Mouse (Mus musculus) layer of hippocampus, postnatal 10 days (tissue): ENCODE measurements around the gene Sectm1b. TPM values are rescaled to one million over a fixed set of nuclear protein-coding genes. Genes with fewer than 3 reads are reported as not detected.

ENCODE experiments used
- DNase-seq, 2 experiments: peaks; one replicate each; pipeline ENCODE4 v3.0.0; 2021; ENCODE audit warnings: low spot score in 2 of 2
- total RNA-seq, 2 experiments: library from RNA; stranded (reverse); gene quantifications; 2 replicates each; pipeline ENCODE4 v1.2.3; 2021

Sectm1b gene
- total RNA-seq, 2 experiments from 2014 or later, result not detected

- DNase-seq, result no peak
Observed at GRCm38 (mm10) chr11:121033118-121033517, 30.3 kb downstream of the Sectm1b start.

- DNase-seq, result no peak
Observed at GRCm38 (mm10) chr11:121027259-121027658, 36.1 kb downstream of the Sectm1b start.

- no peak for DNase-seq
Observed at GRCm38 (mm10) chr11:121024163-121024562, 39.2 kb downstream of the Sectm1b start.

GRCm38 (mm10) chr11:121019501-121019900, 43.9 kb downstream of the Sectm1b start:
- DNase-seq, result no peak

GRCm38 (mm10) chr11:121017703-121018102, 45.7 kb downstream of the Sectm1b start:
- peak; percentile 66 to 77 for DNase-seq

- no peak for DNase-seq
Observed at GRCm38 (mm10) chr11:121015472-121015871, 47.9 kb downstream of the Sectm1b start.

GRCm38 (mm10) chr11:121014896-121015300, 48.5 kb downstream of the Sectm1b start:
- DNase-seq, result peak in 1 of 2 experiments; percentile 17

- peak in 1 of 2 experiments; percentile 24 for DNase-seq
Observed at GRCm38 (mm10) chr11:121013656-121014055, 49.7 kb downstream of the Sectm1b start.

GRCm38 (mm10) chr11:121010044-121010755, 53.2 kb downstream of the Sectm1b start:
- no peak for DNase-seq

GRCm38 (mm10) chr11:121006184-121006583, 57.2 kb downstream of the Sectm1b start:
- no peak for DNase-seq

GRCm38 (mm10) chr11:121004281-121004680, 59.1 kb downstream of the Sectm1b start:
- DNase-seq, result no peak

Other genes starting within 250 kb of the Sectm1b start
- 100 to 1,000 TPM; 286 to 320 TPM for gene Fasn, start 239.0 kb downstream of the Sectm1b start, total RNA-seq
- gene Ccdc57, start 130.7 kb downstream of the Sectm1b start, total RNA-seq, result 1 to 10 TPM; 7.3 to 7.4 TPM
- 1 to 10 TPM; 2.9 to 4.1 TPM for gene Slc16a3, start 115.1 kb downstream of the Sectm1b start, total RNA-seq
- 100 to 1,000 TPM; 115 TPM for gene Csnk1d, start 72.2 kb downstream of the Sectm1b start, total RNA-seq
- gene Cd7, start 24.2 kb downstream of the Sectm1b start, total RNA-seq, result not detected
- not detected for gene Sectm1a, start 17.7 kb upstream of the Sectm1b start, total RNA-seq
- not detected for gene Tex19.2, start 55.1 kb upstream of the Sectm1b start, total RNA-seq
- not detected for gene Tex19.1, start 82.6 kb upstream of the Sectm1b start, total RNA-seq
- under 1 TPM; 0.41 to 0.45 TPM for gene Uts2r, start 96.7 kb upstream of the Sectm1b start, total RNA-seq
- 10 to 100 TPM; 38.7 to 41.1 TPM for gene Hexdc, start 140.9 kb upstream of the Sectm1b start, total RNA-seq
- gene Ogfod3, start 141.1 kb upstream of the Sectm1b start, total RNA-seq, result 1 to 10 TPM; 7.4 to 9.5 TPM
- 10 to 100 TPM; 30.6 to 31.7 TPM for gene Cybc1, start 165.8 kb upstream of the Sectm1b start, total RNA-seq
- 10 to 100 TPM; 58.2 to 71.4 TPM for gene Narf, start 173.7 kb upstream of the Sectm1b start, total RNA-seq
- 100 to 1,000 TPM in 1 of 2 experiments, 10 to 100 TPM in 1; 93.6 to 102 TPM for gene Foxk2, start 196.4 kb upstream of the Sectm1b start, total RNA-seq